Mouse (Mus musculus): ENCODE results near the gene Scnm1. TPM values are rescaled to one million over a fixed set of nuclear protein-coding genes. Genes with fewer than 3 reads are reported as not detected.
A peak's percentile ranks its signal among the peaks of the same experiment; 100 is the strongest.

Scnm1 gene
- total RNA-seq (2022): 10 to 100 TPM; 30.8 to 58.2 (median 43.5) TPM

GRCm38 (mm10) chr3:95133680-95134101 is at the start of gene Scnm1, which contains the start of gene Lysmd1:
Scnm1 (minus strand) TSS chr3:95134011.
Lysmd1 (plus strand) TSS chr3:95134088.
- peak; percentile 93 for DNase-seq

- peak; percentile 46 for DNase-seq
Observed at GRCm38 (mm10) chr3:95181841-95182240, 48.0 kb upstream of the Scnm1 start.

GRCm38 (mm10) chr3:95179890-95180289 is 46.1 kb upstream of the Scnm1 start:
- no peak for DNase-seq

GRCm38 (mm10) chr3:95178948-95179347 is 45.1 kb upstream of the Scnm1 start:
- DNase-seq: no peak

- no peak for DNase-seq
Observed at GRCm38 (mm10) chr3:95177583-95177982, 43.8 kb upstream of the Scnm1 start.

- DNase-seq: no peak
Observed at GRCm38 (mm10) chr3:95176500-95176899, 42.7 kb upstream of the Scnm1 start.

- peak; percentile 66 for DNase-seq
Observed at GRCm38 (mm10) chr3:95174011-95174592, 40.3 kb upstream of the Scnm1 start.

GRCm38 (mm10) chr3:95173256-95173949 is 39.6 kb upstream of the Scnm1 start:
- DNase-seq: no peak

- DNase-seq: no peak
Observed at GRCm38 (mm10) chr3:95172526-95173255, 38.9 kb upstream of the Scnm1 start.

- no peak for DNase-seq
Observed at GRCm38 (mm10) chr3:95171105-95171504, 37.3 kb upstream of the Scnm1 start.

GRCm38 (mm10) chr3:95169996-95170395 is 36.2 kb upstream of the Scnm1 start:
- no peak for DNase-seq

GRCm38 (mm10) chr3:95164840-95165239 is 31.0 kb upstream of the Scnm1 start:
- DNase-seq: no peak

- DNase-seq: no peak
Observed at GRCm38 (mm10) chr3:95164256-95164550, 30.4 kb upstream of the Scnm1 start.

- no peak for DNase-seq
Observed at GRCm38 (mm10) chr3:95163419-95164255, 29.8 kb upstream of the Scnm1 start.

- DNase-seq: no peak
Observed at GRCm38 (mm10) chr3:95162345-95162628, 28.5 kb upstream of the Scnm1 start.

GRCm38 (mm10) chr3:95161618-95162344 is 28.0 kb upstream of the Scnm1 start:
- DNase-seq: no peak

- DNase-seq: no peak
Observed at GRCm38 (mm10) chr3:95161041-95161551, 27.3 kb upstream of the Scnm1 start.

- peak; percentile 84 for DNase-seq
Observed at GRCm38 (mm10) chr3:95159987-95160963, 26.5 kb upstream of the Scnm1 start, which contains the start of gene Sema6c. Sema6c (plus strand) TSS chr3:95160457.

- DNase-seq: no peak
Observed at GRCm38 (mm10) chr3:95159511-95159986, 25.7 kb upstream of the Scnm1 start.

- no peak for DNase-seq
Observed at GRCm38 (mm10) chr3:95153874-95154273, 20.1 kb upstream of the Scnm1 start.

- no peak for DNase-seq
Observed at GRCm38 (mm10) chr3:95147924-95148323, 14.1 kb upstream of the Scnm1 start.
